Mouse (Mus musculus) CD4-positive, CD25-positive, alpha-beta regulatory T cell, adult 4 months (primary cell): Measurements from ENCODE around the gene Grm4. TPM values are rescaled to one million over a fixed set of nuclear protein-coding genes. Genes with fewer than 3 reads are reported as not detected.

Source experiments
- ATAC-seq: one replicate; pipeline ENCODE4 v1.8.0; 2017
- polyA plus RNA-seq, 2 experiments: library from polyadenylated mRNA; unstranded; fragments of 100-300 nt; shearing (Covaris generic); gene quantifications; one replicate each; pipeline ENCODE4 v1.2.1; 2017

Gene Grm4
- polyA plus RNA-seq, 2 experiments from 2014 or later = not detected

- no peak for ATAC-seq
These were observed 32.9 kb downstream of the Grm4 start for GRCm38 (mm10) chr17:27488173-27488823.

GRCm38 (mm10) chr17:27485940-27486339, 35.3 kb downstream of the Grm4 start:
- no peak for ATAC-seq

DNA sequence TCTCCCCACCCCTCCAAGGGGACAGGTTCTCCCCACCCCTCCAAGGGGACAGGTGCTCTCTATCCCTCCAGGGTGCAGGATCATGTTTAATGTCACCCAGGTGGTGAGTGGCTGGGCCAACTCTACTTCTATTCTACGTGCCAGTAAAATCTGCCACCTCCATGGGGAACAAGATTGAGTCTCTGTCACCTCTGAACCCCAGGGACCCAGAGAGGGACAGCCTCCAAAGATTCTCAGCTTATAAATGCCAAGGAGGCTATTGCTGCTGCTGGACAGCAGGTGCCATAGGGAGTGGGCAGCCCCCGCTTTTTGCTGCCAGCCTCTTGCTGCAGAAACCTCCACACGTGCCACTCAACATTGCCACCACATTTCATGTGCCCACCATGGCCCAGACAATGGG, 37.6 kb downstream of the Grm4 start:
- ATAC-seq = no peak

DNA sequence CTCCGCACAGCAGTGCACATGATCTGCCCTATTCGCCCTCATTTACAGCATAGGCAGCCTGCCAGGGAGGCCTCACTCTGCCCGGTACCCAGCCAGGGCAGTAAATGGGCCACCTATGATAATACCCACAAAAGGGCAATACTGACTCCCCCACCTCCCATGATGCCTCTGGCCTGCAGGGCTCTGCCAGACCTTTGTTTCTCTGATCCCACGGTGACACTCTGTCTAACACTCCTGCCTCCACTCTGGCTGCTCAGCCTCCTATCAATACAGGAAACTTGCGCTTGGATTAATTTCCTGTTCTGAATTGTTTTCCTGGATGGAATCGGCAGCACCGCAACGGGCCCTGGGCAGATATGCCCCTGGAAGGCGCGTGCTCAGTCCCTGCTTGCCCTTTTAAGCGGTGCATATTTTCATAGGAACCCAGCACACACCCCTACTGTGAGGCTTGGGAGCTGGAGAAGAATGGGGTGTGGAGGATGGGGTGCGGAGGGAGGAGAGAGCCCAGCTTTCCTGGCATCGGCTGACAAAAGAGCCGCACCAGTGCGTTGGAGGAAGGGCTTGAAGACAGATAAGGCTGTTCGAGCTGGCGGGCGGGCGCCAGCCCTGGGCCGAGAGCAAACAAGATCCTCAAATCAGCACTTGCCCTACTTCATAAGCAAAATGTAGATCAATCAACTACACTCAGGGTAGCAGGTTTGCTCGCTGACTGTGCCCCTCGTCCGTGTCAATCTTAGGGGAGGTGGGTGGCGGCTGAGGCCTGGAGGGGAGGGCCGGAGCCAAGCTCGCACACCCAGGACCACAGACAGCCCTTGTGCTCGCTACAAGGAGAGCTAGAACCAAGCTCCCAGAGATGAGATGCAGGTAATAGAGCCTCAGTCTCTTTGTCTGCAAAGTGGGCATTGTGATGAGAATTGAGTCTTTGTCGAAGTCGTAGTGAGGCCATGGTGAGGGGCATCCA, 40.8 kb downstream of the Grm4 start:
- no peak for ATAC-seq

GRCm38 (mm10) chr17:27475650-27476049, 45.6 kb downstream of the Grm4 start:
- ATAC-seq = no peak

DNA sequence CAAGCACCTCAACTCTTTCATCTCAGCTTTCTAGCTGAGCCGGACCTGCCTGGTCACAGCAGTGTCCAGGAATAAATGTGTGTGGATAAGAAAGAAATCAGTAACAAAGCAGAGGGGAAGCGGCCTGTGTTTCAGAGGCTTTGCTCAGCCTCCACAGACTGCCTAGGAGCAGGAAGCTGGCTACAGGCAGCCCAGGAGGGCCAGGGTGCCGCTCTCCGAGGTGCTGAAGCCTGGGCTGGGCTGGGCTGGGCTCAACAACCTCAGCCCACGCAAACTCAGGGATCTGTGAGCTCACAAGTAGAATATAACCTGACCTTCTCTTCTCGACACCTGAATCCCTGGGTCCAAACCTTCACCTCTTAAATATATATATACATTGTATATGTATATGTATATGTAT, 54.6 kb downstream of the Grm4 start:
- no peak for ATAC-seq

GRCm38 (mm10) chr17:27465924-27466323, 55.3 kb downstream of the Grm4 start:
- ATAC-seq = no peak

DNA sequence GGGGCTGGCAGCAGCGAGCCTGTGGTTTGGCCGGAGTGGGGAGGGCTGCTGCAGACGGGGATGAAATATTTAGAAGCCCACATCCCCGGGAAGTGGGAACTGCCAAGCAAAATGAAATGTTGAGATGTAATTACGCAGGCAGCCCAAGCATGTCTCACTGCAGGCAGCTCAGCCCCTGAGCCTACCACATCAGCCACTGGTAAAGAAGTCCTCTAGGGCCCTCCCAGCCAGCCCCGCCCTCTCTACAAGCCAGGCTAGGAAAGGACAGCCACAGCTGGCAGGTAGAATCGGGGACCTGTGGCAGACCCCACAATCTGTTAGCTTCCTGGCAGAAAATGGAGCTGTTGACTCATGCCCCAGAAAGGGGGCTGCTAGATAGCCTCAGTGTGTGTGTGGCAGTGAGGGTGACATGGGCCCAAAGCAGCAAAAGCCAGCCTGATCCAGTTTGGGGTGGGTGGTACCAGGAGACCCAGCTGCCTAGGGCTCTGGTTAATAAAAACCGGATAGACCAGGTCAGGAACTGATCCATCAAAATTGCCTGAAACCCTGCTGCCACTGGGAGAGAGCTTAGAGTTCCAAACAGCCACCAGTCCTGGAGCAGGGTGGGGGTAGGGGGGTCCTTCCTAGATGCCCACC, 56.8 kb downstream of the Grm4 start:
- no peak for ATAC-seq

DNA sequence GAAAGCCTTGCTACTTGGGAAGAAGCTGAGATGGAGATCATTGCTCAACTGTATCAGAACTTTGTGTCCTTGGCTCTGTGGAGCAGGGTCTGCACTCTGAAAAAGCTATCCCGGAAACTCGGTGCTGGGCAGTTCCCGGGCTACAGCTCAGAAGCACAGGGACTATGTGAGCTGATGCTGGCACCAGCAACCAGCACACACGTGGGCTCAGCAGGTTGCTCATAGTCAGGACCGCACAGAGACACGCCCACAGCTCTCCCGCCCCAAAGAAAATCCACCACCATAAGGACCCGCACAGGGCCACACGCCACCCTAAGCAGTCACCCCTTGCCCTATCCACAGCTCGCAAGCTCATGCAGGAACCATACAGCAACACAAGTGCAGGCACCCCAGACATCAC, 61.2 kb downstream of the Grm4 start:
- ATAC-seq = no peak

GRCm38 (mm10) chr17:27459241-27459640, 62.0 kb downstream of the Grm4 start:
- no peak for ATAC-seq

DNA sequence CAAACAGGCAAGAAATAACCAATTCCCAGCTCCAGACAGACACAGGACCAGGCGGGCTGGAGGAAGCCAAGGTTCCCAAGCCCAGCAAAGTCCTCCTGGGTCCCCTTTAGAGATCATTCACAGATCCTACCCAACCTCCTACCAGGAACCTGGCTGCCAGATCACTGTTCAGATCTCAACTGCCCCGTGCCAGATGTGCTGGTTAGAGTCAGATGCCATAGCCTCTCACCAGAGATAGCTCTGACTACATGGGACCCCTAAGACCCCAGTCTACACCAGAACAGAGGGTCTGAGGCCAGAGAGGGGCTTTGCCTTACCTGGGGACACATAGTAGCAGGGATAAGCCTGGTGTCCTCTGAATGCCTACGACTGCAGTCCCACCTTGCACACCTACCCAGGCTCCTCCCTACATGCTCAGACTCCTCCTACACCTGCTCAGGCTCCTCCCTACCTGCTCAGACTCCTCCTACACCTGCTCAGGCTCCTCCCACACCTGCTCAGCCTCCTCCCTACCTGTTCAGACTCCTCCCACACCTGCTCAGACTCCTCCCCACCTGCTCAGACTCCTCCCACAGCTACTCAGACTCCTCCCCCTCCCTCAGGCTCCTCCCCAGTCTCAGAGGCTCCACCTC, 63.2 kb downstream of the Grm4 start:
- ATAC-seq = no peak

DNA sequence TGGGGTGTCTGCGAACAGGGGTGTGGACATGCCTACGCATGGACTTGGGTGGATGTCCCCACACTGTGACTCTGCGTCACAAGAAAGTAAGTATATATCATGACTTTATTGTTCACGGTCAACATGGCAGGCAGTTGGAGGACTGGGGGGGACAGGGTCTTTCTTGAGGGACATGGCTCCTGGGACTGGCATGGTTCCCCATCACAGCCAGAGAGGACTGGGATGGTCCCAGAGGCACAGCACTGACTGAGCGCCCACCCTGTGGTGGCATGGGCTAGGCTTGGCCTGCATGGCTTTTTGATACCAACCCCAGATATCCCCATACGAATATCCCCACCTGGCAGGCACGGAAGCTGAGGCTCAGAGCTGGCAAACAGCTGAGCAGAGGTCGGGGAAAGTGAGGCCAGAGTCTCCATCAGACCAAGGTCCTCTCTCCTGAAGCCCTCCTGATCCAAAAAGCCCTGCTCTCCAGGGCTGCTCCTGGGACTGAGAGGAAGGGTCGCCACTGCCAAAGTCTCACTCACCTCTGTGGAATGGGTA, 64.1 kb downstream of the Grm4 start:
- no peak for ATAC-seq

DNA sequence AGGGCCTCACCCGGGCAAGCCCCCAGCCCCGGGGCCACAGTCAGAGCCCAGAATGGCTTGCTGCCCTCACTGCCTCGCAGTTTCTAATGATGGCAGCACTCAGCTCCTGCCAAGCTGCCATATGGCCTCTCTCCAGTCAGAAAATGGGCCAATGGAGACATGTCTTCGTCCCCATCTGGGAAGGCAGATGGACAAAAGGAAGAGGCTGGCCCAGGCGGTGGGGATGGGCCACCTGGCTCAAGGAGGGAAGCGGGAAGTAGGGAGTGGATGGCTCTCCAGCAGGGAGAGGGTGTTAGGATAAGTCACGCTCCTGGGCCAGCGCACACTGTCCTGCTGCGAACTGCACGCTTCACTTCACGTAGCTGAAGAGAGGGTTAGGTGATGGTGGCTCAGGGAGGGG, 64.8 kb downstream of the Grm4 start:
- no peak for ATAC-seq

- ATAC-seq = no peak
These were observed 66.0 kb downstream of the Grm4 start for GRCm38 (mm10) chr17:27455012-27455784.

DNA sequence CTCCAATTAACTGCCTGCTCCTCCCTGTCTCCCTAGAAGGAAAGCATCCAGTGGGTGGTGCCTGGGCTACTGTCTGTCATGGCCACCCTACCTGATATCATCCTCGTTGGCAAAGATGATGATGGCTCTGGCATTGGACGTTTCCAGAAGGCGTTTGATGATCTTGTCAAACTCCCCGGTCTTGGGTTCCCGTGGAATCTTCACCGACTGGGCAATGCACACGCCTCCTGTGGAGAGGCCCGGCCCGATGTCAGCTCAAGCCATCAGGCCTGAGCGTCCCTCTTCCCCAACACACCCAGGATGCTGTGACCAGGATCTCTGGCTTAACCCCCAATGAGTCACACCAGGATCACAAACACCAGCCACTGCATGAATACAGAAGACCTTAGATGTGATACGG, 66.8 kb downstream of the Grm4 start:
- ATAC-seq = no peak

DNA sequence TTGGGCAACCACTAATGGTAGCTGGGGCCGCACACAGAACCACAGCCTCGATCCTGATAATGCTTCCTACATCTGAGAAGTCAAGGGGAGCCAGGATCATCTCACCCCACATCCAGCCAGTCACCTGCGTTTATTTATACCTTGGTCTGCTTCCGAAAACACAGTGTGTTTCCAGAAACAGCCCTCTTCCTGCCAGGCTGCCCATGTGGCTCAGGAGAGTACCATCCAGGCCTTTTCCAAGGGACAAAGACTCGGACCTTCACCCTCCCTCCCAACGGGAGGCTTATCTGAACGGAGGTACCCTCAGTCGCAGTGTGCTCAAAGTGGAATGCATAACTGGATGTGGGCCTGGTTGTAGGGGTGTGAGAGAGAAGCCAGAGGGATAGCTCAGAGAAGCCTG, 68.2 kb downstream of the Grm4 start:
- no peak for ATAC-seq

- no peak for ATAC-seq
These were observed 69.4 kb downstream of the Grm4 start for GRCm38 (mm10) chr17:27451787-27452186.

- ATAC-seq = no peak
These were observed 70.0 kb downstream of the Grm4 start for GRCm38 (mm10) chr17:27451216-27451615.

- ATAC-seq = no peak
These were observed 71.4 kb downstream of the Grm4 start for GRCm38 (mm10) chr17:27449757-27450330.

DNA sequence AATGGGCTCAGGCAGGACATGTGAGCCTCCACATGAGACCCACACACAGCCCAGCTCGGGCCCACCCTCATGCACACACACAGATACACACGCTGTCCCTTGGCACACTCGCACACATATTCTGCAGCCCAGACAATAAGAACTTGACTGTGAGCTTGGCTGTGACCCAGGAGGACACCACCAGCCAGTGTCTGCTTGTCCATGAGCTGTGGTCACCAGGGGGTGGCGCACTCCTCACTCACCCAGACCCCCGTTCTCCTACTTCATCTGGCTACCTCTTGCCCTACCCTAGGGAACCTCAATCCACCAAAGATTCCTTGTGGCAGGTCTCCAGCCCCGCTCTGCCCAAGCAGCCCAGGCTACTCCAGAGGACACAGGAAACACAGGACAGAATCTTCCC, 72.5 kb downstream of the Grm4 start:
- ATAC-seq = no peak

GRCm38 (mm10) chr17:27445364-27446075, 75.7 kb downstream of the Grm4 start:
- no peak for ATAC-seq
